Mouse (Mus musculus) forebrain, embryonic 12.5 days (tissue): ENCODE measurements around the gene Fblim1. TPM values are rescaled to one million over a fixed set of nuclear protein-coding genes. Genes with fewer than 3 reads are reported as not detected.

Experiments
- polyA plus RNA-seq: library from polyadenylated mRNA; unstranded; fragments of >200 nt; fragmentation: Nextera tagmentation; extraction: Ambion mirVana; gene quantifications from 2 replicates; pipeline ENCODE4 v1.2.1, GENCODE M21; 2016

The Fblim1 gene
- polyA plus RNA-seq, 1 experiment from 2014 or later: 19.8 TPM

Other genes with a start within 250 kb of the Fblim1 start
- gene Fam131c, start 237.9 kb downstream of the Fblim1 start, polyA plus RNA-seq: 1.00 and 1.1 TPM in 2 replicates
- not detected in 2 replicates for gene Clcnka, start 207.4 kb downstream of the Fblim1 start, polyA plus RNA-seq
- not detected in 2 replicates for gene Clcnkb, start 190.1 kb downstream of the Fblim1 start, polyA plus RNA-seq
- not detected in 2 replicates for gene Hspb7, start 185.3 kb downstream of the Fblim1 start, polyA plus RNA-seq
- gene Srarp, start 170.0 kb downstream of the Fblim1 start, polyA plus RNA-seq: not detected in 2 replicates
- gene Zbtb17, start 161.4 kb downstream of the Fblim1 start, polyA plus RNA-seq: 58.6 and 61.2 TPM in 2 replicates
- gene Spen, start 67.5 kb downstream of the Fblim1 start, polyA plus RNA-seq: 20.3 and 20.9 TPM in 2 replicates
- 0.09 and 0.33 TPM in 2 replicates for gene Tmem82, start 12.5 kb upstream of the Fblim1 start, polyA plus RNA-seq
- not detected in 2 replicates for gene Slc25a34, start 17.7 kb upstream of the Fblim1 start, polyA plus RNA-seq
- gene Plekhm2, start 58.8 kb upstream of the Fblim1 start, polyA plus RNA-seq: 5.2 and 6.6 TPM in 2 replicates
- gene Rsc1a1, start 79.5 kb upstream of the Fblim1 start, polyA plus RNA-seq: 0.31 and 1.0 TPM in 2 replicates
- gene Ddi2, start 117.3 kb upstream of the Fblim1 start, polyA plus RNA-seq: 22.8 and 25.3 TPM in 2 replicates
- not detected in 2 replicates for gene Agmat, start 140.6 kb upstream of the Fblim1 start, polyA plus RNA-seq
- gene Dnajc16, start 184.8 kb upstream of the Fblim1 start, polyA plus RNA-seq: 6.5 and 6.7 TPM in 2 replicates
- 20.1 and 20.4 TPM in 2 replicates for gene Casp9, start 187.5 kb upstream of the Fblim1 start, polyA plus RNA-seq
- gene Cela2a, start 220.1 kb upstream of the Fblim1 start, polyA plus RNA-seq: not detected in 2 replicates
- not detected in 2 replicates for gene Ctrc, start 240.3 kb upstream of the Fblim1 start, polyA plus RNA-seq